Mouse (Mus musculus): ENCODE measurements around the gene Neurl3.
A peak's percentile ranks its signal among the peaks of the same experiment; 100 is the strongest.

The Neurl3 gene

GRCm38 (mm10) chr1:36274455-36274854 lies at the start of gene Neurl3:
TSS of gene Neurl3 (minus strand) at chr1:36274679.
- no peak for DNase-seq (ENCODE audit: extremely low read depth, low read depth)

DNA sequence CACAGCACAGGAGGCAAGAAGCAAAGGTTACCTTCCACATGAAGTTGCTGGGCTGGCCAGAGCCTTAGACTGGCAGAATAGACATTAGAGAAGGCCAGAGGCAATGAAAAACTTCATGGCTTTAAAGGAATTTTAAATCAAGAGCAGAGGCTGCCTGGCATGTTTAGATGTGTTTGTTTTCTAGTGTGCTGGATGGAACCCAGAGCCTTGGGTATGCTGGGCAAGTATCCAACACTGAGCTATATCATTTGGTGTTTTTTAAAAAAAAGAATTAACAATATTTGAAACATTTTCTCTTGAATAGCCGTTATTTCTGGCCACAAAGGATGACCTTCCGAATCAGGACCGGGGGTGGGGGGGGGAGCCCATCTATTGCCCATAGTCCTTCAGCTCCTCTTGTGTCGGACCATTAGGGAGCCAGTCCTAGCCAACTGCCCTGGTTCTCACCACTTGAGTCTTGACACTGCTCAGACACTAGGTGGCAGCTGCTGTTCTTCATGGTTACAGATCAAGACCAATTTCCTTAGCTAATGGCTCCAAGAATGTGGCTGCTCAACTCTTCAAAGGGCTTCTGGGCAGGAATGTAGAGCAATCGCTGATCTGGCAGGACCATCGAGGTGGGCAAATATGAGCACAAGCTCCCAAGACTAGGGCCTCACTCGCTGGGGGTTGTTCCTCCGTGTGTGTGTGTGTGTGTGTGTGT lies 49.4 kb upstream of the Neurl3 start:
- peak; percentile 22 for DNase-seq (ENCODE audit: extremely low read depth, low read depth)

GRCm38 (mm10) chr1:36323076-36323475 lies 48.6 kb upstream of the Neurl3 start:
- no peak for DNase-seq (ENCODE audit: extremely low read depth, low read depth)

DNA sequence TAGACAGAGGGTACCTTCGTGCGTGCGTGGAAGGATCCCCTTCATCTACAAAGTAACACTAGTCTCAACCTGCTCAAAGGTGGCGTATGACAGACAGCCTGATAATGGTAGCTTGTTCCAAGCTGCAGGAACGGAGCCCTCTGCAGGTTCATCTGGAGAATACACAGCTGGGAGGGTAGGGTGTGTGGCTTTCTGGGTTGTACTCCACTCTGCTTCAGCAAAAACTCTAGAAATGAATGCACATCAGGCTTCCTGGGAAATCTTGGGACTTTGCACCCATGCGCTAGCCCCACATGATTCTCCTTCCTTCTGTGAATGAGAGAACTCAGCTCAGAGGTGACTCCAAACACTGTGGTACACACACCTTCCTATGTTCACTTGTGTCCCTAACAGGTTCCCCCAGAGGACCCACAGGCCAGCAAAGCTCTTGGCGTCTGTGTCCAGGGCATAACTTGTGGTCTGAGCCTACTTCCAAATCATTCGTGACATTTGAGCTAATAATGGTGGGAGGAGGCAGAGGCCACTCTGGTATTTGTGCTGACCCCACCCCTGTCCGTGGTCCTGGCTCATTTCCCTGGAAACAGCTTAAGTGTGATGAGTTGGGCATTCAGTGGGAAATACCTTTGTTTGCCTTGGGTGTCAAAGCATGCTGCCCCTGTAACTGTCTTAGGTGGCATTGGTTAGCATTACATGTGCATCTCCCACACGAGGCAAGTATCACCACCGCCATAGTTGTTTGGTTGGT lies 47.5 kb upstream of the Neurl3 start:
- no peak for DNase-seq (ENCODE audit: extremely low read depth, low read depth)

DNA sequence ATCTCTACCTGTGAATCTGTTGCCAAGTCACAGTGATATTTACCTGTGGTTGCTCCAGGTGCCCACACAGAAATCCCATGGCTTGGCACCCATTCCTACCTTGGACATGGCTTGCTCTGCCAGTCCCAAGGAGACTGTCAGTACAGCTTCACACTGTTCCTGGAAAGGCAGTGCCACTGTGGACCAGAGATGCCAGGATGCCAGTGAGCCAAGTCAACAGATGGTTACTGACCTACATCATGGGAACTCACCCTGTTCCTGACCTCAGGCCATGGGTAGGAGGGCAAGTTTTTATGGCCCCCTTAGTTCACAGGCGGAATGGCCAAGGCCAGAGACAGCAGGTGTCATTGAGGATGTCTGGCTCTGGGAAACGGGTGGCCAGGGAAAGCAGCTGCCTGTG lies 46.7 kb upstream of the Neurl3 start:
- no peak for DNase-seq (ENCODE audit: extremely low read depth, low read depth)

- DNase-seq (ENCODE audit: extremely low read depth, low read depth): no peak
Observed at GRCm38 (mm10) chr1:36315776-36316100, 41.3 kb upstream of the Neurl3 start.

DNA sequence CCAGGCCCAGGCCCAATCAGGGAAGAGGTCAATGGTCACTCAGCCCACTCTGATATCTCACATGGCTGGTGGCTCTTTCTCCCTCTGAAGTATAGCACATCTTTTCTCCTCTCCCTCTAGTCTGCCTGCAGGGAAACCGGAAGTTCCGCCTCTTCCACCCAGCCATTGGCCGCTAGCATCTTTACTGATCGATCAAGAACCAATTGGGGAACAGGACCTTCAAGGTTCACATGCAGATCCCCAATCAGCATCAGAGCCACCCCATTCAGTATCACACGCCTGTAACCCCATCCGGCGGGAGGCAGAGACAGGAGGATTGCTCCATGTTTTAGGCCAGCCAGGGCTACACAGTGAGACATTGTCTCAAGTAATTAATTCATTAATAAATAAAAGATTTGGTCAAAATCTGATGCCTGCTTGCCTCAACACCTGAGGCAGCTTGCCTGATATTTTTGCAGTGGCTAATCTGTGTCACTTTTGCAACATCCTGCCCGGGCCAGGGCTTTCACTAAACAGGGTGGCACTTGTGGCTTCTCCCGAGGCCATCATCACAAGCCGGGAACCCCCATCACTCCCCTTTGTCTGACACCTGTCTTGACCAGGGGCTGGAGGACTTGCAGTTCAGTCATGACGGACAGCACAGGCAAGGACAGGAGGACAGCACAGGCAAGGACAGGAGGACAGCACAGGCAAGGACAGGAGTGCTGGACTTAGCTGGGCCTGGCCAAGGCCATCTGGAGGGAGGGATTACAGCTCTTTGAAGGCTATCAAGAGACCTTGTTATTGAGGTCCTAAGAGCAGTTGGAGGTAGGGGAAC lies 40.7 kb upstream of the Neurl3 start:
- DNase-seq (ENCODE audit: extremely low read depth, low read depth): peak; percentile 85

GRCm38 (mm10) chr1:36309498-36309901 lies 35.0 kb upstream of the Neurl3 start:
- DNase-seq (ENCODE audit: extremely low read depth, low read depth): no peak

DNA sequence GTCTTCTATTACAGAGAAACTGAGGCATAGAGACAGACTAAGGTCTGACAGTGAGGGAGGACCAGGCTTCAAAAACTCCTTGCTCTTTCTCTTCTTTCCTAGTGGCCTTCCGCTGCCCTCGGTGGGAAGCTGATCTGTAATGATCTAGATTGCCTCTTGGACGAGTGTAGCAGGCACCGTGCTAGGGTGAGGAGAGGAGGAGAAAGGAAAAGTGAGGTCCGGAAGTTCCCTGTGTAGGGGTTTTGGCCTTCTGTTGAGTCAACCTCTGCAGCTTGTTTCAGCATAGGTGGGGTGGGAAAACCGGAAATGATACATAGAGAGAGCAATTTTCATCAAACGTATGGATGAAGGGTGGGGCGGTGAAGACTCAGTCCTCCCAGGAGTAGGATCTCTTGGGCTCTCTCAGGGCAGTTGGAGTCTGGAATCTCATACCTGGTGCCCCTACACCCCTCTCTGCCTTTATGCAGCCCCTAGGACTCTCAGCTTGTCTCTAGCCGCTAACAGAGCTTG lies 34.5 kb upstream of the Neurl3 start:
- no peak for DNase-seq (ENCODE audit: extremely low read depth, low read depth)

- no peak for DNase-seq (ENCODE audit: extremely low read depth, low read depth)
Observed at GRCm38 (mm10) chr1:36308451-36308901, 34.0 kb upstream of the Neurl3 start.

DNA sequence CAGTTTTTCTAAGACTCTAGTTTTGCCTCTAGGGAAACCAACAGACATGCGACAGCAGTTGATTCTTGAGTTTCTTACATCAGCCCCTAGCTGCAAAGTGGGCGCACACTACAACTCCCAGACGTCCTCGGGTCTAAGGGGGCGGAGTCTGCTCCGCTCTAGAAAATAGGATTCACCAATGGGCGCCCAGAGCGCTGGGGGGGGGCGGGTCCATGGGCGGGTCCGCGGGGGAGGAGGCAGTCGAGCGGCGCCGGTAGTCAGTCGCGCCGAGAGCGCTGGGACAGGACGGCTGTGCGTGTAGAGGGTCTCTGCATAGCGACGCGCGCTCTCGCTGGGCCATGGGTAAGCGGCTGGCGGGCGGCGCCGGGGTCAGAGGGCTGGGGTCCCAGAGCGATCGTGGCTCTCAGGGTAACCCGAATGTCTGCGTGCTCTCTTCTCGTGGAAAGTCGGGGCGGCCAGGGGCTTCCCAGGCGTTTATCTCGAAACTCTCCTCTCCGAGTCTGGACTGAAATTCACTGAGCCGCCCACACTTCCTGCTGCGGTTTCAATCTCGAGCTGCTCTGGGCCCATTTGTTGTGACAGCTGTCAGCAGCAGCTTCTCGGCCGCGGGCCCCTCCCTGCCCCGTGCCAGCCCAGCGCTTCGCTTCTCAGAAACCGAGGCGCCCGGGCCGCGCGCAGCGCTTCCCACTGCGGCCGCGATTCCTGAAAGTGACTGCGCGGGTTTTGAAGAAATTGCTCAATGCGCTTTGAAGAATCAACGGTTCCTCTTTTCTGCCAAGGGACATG lies 33.2 kb upstream of the Neurl3 start, which contains the start of gene Arid5a:
Arid5a (plus strand) TSS at position 239 of the 786 bp plus-strand sequence.
- DNase-seq (ENCODE audit: extremely low read depth, low read depth): peak; percentile 82

DNA sequence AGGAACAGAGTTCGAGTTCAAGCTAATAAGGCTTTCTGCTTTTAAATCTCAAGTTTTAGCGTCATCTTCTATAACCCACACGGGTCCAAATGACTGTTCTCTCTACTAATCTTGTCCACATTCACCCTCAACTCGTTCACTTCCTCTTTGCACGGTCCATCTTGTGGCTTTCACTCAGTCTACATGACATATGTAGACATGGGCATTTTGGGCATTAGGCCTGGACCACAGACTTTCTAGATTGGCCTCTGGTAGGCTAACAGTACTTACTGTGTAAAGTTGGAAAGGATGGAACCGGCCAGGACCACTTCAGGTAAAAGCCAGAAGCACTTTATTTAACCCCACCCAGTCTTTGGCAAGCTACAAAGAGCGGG lies 32.6 kb upstream of the Neurl3 start:
- peak; percentile 35 for DNase-seq (ENCODE audit: extremely low read depth, low read depth)

DNA sequence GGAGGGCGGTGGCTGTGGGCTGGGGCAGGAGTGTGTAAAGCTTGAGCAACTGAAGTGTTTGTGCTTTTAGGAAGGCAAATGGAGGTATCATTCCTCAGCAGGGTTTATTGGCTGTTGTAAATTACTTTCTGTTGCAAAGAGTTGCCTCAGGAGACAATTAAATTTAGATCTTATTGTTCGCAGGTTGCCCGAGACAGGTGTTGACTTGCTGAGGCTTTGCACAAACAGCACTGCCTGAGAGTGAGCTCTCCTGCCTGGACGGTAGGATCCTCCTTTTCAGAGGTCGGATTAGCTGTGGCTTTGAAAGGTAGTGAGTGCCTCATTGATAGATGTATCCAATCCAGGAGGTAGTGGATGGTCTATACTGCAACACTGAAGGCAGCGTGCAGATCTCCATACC lies 31.6 kb upstream of the Neurl3 start:
- DNase-seq (ENCODE audit: extremely low read depth, low read depth): no peak

DNA sequence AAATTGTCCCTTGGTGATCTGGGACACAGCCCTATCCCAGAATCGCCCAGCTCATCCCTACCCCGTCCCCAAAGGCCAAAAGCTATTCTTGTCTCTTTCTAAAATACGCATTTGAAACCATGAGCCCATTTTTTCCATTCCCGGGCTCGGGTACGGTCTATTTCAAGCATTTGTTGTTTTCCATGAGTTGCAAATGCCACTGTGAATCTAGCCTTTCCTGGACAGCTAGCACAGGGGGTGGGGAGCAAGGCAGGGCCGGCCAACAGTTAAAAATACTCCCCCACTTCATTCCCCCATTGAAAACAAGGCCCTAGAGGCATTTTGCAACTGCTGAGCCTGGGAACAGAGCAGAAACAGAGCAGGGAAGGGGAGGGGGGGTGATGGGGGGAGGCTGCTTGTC lies 30.3 kb upstream of the Neurl3 start:
- DNase-seq (ENCODE audit: extremely low read depth, low read depth): no peak

- DNase-seq (ENCODE audit: extremely low read depth, low read depth): no peak
Observed at GRCm38 (mm10) chr1:36303381-36304320, 29.2 kb upstream of the Neurl3 start.

GRCm38 (mm10) chr1:36302957-36303356 lies 28.5 kb upstream of the Neurl3 start:
- no peak for DNase-seq (ENCODE audit: extremely low read depth, low read depth)

GRCm38 (mm10) chr1:36302273-36302672 lies 27.8 kb upstream of the Neurl3 start:
- no peak for DNase-seq (ENCODE audit: extremely low read depth, low read depth)

- no peak for DNase-seq (ENCODE audit: extremely low read depth, low read depth)
Observed at GRCm38 (mm10) chr1:36300486-36300885, 26.0 kb upstream of the Neurl3 start.

GRCm38 (mm10) chr1:36299676-36300075 lies 25.2 kb upstream of the Neurl3 start:
- no peak for DNase-seq (ENCODE audit: extremely low read depth, low read depth)

- no peak for DNase-seq (ENCODE audit: extremely low read depth, low read depth)
Observed at GRCm38 (mm10) chr1:36299126-36299525, 24.6 kb upstream of the Neurl3 start.
